Mouse (Mus musculus): Measurements from ENCODE around the gene Thsd7a. TPM values are rescaled to one million over a fixed set of nuclear protein-coding genes. Genes with fewer than 3 reads are reported as not detected.

The Thsd7a gene
- polyA plus RNA-seq (2014; fragmentation: Illumina TruSeq; extraction: RNeasy Lipid Tissue Mini Kit (QIAGEN cat#74804); ENCODE audit: low read depth, low replicate concordance), result 5.0 TPM

DNA sequence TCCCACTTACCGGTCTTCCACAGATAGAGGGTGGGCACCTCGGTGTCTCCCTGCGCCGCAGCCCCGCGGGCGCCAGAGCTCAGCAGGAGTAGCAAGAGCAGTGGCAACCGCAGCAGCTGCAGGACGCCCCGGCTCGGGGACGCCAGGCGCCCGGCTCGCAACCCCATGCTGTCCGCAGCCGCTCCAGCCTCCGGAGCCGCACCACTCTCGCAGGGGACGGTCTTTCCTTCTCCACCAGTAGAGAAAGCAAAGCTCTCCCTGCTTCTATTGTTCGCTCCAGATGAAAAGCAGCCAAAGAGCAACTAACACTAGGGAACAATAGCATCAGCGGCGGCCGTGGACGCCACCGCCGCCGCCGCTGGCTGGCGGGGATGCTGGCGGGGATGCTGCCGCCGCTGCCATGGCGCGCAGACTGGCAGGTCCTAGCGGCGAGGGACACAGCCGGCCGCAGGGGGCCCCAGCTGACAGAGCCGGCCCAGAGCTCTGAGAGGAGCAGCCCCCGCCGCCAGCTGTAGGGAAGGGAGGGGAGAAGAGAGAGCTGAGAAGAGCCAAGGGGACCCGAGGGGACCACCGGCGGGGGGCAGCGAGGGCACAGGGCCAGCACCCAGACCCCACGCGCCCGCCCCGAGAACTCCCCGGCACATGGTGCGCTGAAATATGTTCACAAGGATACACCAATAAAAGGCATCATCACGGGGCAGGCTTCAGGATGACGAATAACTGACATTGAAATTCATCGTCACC is at the start of gene Thsd7a:
Gene Thsd7a (minus strand): TSS at position 624 of the 744 bp plus-strand sequence.

